Mouse (Mus musculus): ENCODE data around the gene Map3k21.

DNA sequence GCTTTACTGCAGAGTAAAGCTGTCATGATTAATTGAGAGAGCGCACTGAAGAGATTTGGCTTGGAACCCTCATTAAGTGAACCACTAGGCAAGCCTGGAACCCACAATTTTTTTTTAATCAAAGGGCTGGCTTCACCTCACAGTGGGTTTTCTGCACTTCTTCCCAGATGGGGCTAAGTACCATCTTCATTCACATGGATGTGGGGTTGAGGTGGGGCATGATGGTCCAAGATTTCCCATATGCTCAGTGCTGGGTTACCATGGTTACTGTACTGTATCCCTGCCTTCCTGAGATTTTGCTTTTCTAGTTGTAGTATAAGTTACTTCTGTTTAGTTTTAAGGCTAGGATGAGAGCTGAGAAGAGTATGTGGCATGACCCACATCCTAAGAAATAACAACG lies 75.1 kb downstream of the Map3k21 start:
- TF ChIP-seq CTCF (conservative IDR thresholded peaks at IDR 0.05; ENCODE audit: insufficient read depth, insufficient read length, low read depth, low read length), result no peak
- no peak for TF ChIP-seq POLR2A (IDR thresholded peaks at IDR 0.05; ENCODE audit: low read depth, low read length)
